Mouse (Mus musculus) hindbrain, embryonic 14.5 days (tissue): ENCODE results near the gene Myrf. TPM values are rescaled to one million over a fixed set of nuclear protein-coding genes. Genes with fewer than 3 reads are reported as not detected.

Experiments used
- ATAC-seq: fragments of 200-750 bp; cut with Nextera tagmentation; 2 replicates; pipeline ENCODE4 v1.8.0; 2017; ENCODE audit warnings: moderate number of reproducible peaks, mild to moderate bottlenecking, moderate TSS enrichment, moderate library complexity; ENCODE audit not compliant: low FRiP score
- DNase-seq: peaks from one replicate; pipeline ENCODE4 v3.0.0-alpha.2; 2015; ENCODE audit warnings: low spot score
- H3K27ac ChIP-seq: fragments of 300-500 bp; sonication (generic); 2 replicates; pipeline ENCODE4 v1.5.1; 2014; ENCODE audit warnings: mild to moderate bottlenecking, moderate library complexity
- H3K27me3 ChIP-seq: fragments of 300-500 bp; sonication (generic); 2 replicates; pipeline ENCODE4 v1.6.1; 2014; ENCODE audit warnings: mild to moderate bottlenecking, low read length, mixed read lengths; ENCODE audit not compliant: control insufficient read depth, insufficient read depth
- H3K36me3 ChIP-seq: fragments of 300-500 bp; sonication (generic); replicated peaks from 2 replicates; pipeline ENCODE4 v1.6.1; 2014; ENCODE audit not compliant: control insufficient read depth, insufficient read depth
- H3K4me1 ChIP-seq: fragments of 300-500 bp; sonication (generic); replicated peaks from 2 replicates; pipeline ENCODE4 v1.6.1; 2014; ENCODE audit warnings: antibody characterized with exemption, low read length, mixed read lengths; ENCODE audit not compliant: control insufficient read depth, insufficient read depth
- H3K4me2 ChIP-seq: fragments of 300-500 bp; sonication (generic); replicated peaks from 2 replicates; pipeline ENCODE4 v1.6.1; 2014; ENCODE audit warnings: mild to moderate bottlenecking, moderate library complexity
- H3K4me3 ChIP-seq: fragments of 300-500 bp; sonication (generic); replicated peaks from 2 replicates; pipeline ENCODE4 v1.5.1; 2014; ENCODE audit warnings: mild to moderate bottlenecking, low read length
- H3K9ac ChIP-seq: fragments of 300-500 bp; sonication (generic); 2 replicates; pipeline ENCODE4 v1.6.1; 2014
- H3K9me3 ChIP-seq: fragments of 300-500 bp; sonication (generic); 2 replicates; pipeline ENCODE4 v1.6.1; 2016; ENCODE audit warnings: low read length; ENCODE audit not compliant: control insufficient read depth
- WGBS: fragments of 180-500 bp; shearing (Covaris S2); extraction: QIAGEN DNeasy Blood & Tissue Kit; methylation state at CpG from one replicate; pipeline ENCODE4 v1.1.7; 2014; 5-methylcytosine and 5-hydroxymethylcytosine counted together
- polyA plus RNA-seq: library from polyadenylated mRNA; unstranded; fragments of >200 nt; fragmentation: Nextera tagmentation; extraction: Ambion mirVana; gene quantifications from 2 replicates; pipeline ENCODE4 v1.2.1, GENCODE M21; 2014

Myrf gene
- polyA plus RNA-seq, 1 experiment from 2014 or later, result 1.3 TPM

DNA sequence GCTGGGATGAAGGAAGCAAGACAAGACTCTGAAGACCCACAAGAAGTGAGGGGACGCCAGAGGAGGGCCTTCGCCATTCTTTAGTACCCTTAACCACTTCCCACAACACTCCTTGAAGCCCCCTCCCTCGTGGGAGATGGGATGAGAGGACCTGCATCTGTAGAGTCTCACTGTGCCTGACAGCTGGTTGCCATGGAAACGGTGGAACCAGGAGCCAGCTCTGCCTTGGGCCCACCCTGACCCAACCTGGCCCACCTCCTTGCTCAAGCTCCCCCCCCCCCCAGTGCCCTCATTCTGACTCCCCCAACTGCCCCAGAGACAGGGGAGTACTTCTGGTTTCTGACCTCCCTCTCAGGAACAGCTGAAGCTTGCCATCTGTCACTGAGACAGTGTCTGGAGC lies 19.0 kb downstream of the Myrf start:
- ATAC-seq, result no peak
- H3K36me3 ChIP-seq, result no peaks in the 10 kb centered on the region

GRCm38 (mm10) chr19:10219593-10219992 lies 21.0 kb downstream of the Myrf start:
- H3K9me3 ChIP-seq, result no peaks in the 10 kb centered on the region
- no peak overlapping the region for H3K4me2 ChIP-seq
- WGBS, result 81% methylated on average over 6 of the region's 6 CpGs
- no peak overlapping the region for H3K9ac ChIP-seq
- no peaks in the 10 kb centered on the region for H3K27me3 ChIP-seq
- ATAC-seq (no peak), DNase-seq (no peak)
- H3K36me3 ChIP-seq, result no peaks in the 10 kb centered on the region
- H3K27ac ChIP-seq, result no peak overlapping the region
- no peak overlapping the region for H3K4me3 ChIP-seq
- no peaks in the 10 kb centered on the region for H3K4me1 ChIP-seq

More for the DNA sequence above, 19.0 kb downstream of the Myrf start:
- no peak overlapping the region for H3K27ac ChIP-seq
- no peaks in the 10 kb centered on the region; the same call in 1 of the 2 replicates for H3K4me1 ChIP-seq
- no peak overlapping the region for H3K4me2 ChIP-seq
- H3K4me3 ChIP-seq, result no peak overlapping the region
- no peaks in the 10 kb centered on the region for H3K9me3 ChIP-seq
- H3K27me3 ChIP-seq, result no peaks in the 10 kb centered on the region
- no peak for DNase-seq
- 67% methylated on average over 4 of the region's 4 CpGs for WGBS
- H3K9ac ChIP-seq, result no peak overlapping the region

- DNase-seq (peak; percentile 50), ATAC-seq (no peak)
- no peak overlapping the region for H3K4me2 ChIP-seq
- no peak overlapping the region for H3K4me3 ChIP-seq
- no peaks in the 10 kb centered on the region for H3K36me3 ChIP-seq
- no peak overlapping the region for H3K9ac ChIP-seq
- H3K27me3 ChIP-seq, result no peaks in the 10 kb centered on the region
- WGBS, result 49% methylated on average over 3 of the region's 3 CpGs
- no peak overlapping the region for H3K27ac ChIP-seq
- no peaks in the 10 kb centered on the region for H3K4me1 ChIP-seq
- no peaks in the 10 kb centered on the region for H3K9me3 ChIP-seq
Measured at GRCm38 (mm10) chr19:10219108-10219507, 21.4 kb downstream of the Myrf start.

GRCm38 (mm10) chr19:10216101-10216500 lies 24.4 kb downstream of the Myrf start:
- Histone ChIP-seq H3K27ac (no peak overlapping the region), H3K4me2 (no peak overlapping the region), H3K9me3 (no peaks in the 10 kb centered on the region), H3K4me1 (no peaks in the 10 kb centered on the region), H3K4me3 (no peak overlapping the region), H3K27me3 (no peaks in the 10 kb centered on the region), H3K36me3 (peaks cover 12% of the 10 kb centered on the region), H3K9ac (no peak overlapping the region)
- WGBS, result 74% methylated on average over 8 of the region's 8 CpGs
- ATAC-seq (no peak), DNase-seq (no peak)

- DNase-seq (no peak), ATAC-seq (no peak)
- H3K4me3 ChIP-seq, result no peak overlapping the region
- 92% methylated on average over 10 of the region's 10 CpGs for WGBS
- no peaks in the 10 kb centered on the region for H3K27me3 ChIP-seq
- H3K4me1 ChIP-seq, result no peaks in the 10 kb centered on the region
- peaks cover 30% of the 10 kb centered on the region for H3K36me3 ChIP-seq
- H3K9me3 ChIP-seq, result no peaks in the 10 kb centered on the region
- H3K9ac ChIP-seq, result no peak overlapping the region
- no peak overlapping the region for H3K27ac ChIP-seq
- no peak overlapping the region for H3K4me2 ChIP-seq
Measured at GRCm38 (mm10) chr19:10213796-10214471, 26.6 kb downstream of the Myrf start.

DNA sequence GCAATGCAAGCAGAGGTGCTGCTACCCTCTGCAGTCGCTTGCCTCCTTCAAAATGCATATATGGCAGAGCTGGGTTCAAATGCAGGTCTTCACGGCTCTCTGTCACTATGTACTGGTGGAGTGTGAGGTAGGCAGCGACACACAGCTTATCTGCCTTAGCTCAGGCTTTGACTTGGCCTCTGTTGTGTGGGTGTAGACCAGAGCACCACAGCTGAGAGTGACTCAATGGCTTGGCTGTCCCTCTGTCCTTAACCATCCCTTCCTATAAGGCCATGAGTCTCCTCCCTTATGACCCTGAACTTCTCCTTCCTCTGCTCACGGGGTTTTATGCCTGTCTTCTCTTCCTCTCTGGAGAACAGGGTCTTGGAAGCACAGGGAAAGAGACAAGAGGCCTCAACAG lies 29.7 kb downstream of the Myrf start:
- no peak for ATAC-seq
- peaks cover 60% of the 10 kb centered on the region for H3K36me3 ChIP-seq
- H3K9me3 ChIP-seq, result no peaks in the 10 kb centered on the region
- no peaks in the 10 kb centered on the region for H3K27me3 ChIP-seq
- no peaks in the 10 kb centered on the region for H3K4me1 ChIP-seq
- H3K9ac ChIP-seq, result no peak overlapping the region
- H3K4me3 ChIP-seq, result no peak overlapping the region
- WGBS, result 86% methylated on average over 4 of the region's 4 CpGs
- no peak overlapping the region for H3K27ac ChIP-seq
- H3K4me2 ChIP-seq, result no peak overlapping the region
- no peak for DNase-seq

DNA sequence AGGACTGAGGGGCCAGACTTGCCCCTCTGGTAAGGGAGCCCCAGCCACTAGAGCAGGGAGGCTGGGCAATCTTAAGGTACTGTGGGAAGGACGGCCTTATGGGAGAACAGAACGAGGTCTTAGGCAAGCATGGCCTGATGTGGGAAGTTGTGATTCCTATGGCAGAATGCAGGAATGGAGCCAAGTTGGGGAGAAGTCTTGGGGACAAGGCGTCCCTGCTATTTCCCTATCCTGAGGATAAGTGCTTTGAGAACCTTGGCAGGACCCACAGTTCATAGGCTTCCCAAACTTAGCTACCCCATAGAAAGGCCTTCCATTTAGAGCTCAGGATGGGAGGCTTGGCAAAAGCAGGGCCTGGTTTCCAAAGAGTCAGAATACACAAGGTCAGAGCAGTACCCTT lies 31.7 kb downstream of the Myrf start:
- no peak for ATAC-seq
- Histone ChIP-seq H3K4me1 (peaks cover 7% of the 10 kb centered on the region), H3K4me3 (no peak overlapping the region), H3K9me3 (no peaks in the 10 kb centered on the region), H3K36me3 (peaks cover 62% of the 10 kb centered on the region), H3K9ac (no peak overlapping the region), H3K4me2 (no peak overlapping the region), H3K27ac (no peak overlapping the region), H3K27me3 (no peaks in the 10 kb centered on the region)
- WGBS, result 91% methylated on average over 3 of the region's 3 CpGs
- no peak for DNase-seq

DNA sequence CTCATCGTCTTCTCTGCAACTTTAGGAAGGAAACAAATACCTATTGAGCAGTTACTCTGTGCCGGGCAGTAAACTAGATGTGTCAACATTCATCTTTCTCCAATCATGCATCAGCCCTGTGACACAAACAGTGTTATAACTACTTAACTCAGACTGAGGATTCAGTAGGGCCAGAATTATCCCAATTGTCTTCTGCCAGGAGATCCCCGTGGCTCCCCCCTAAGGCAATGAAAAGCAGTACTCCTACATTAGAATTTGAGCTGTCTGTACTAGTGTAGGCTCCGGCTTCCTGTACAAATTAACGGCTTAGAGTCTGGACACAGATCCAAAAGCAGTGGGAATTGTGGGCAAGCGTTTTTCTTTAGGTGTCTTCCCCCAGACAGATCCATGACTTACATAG lies 35.5 kb downstream of the Myrf start:
- Histone ChIP-seq H3K4me1 (peaks cover 16% of the 10 kb centered on the region), H3K9ac (peak overlapping the region; percentile 82; the same call in 1 of the 2 replicates), H3K4me2 (peak overlapping the region; percentile 82), H3K27me3 (no peaks in the 10 kb centered on the region), H3K27ac (peak overlapping the region; percentile 84; the same call in 1 of the 2 replicates), H3K4me3 (peak overlapping the region; percentile 52), H3K36me3 (peaks cover 53% of the 10 kb centered on the region), H3K9me3 (no peaks in the 10 kb centered on the region)
- WGBS, result 75% methylated on average over 6 of the region's 6 CpGs
- ATAC-seq (no peak), DNase-seq (no peak)

- Histone ChIP-seq H3K27ac (peak overlapping the region; percentile 84), H3K36me3 (peaks cover 53% of the 10 kb centered on the region), H3K9me3 (no peaks in the 10 kb centered on the region), H3K4me3 (peak overlapping the region; percentile 52), H3K4me2 (peak overlapping the region; percentile 82), H3K4me1 (peaks cover 16% of the 10 kb centered on the region), H3K27me3 (no peaks in the 10 kb centered on the region), H3K9ac (peak overlapping the region; percentile 82)
- no peak for ATAC-seq
- DNase-seq, result peak; percentile 52
- WGBS, result 2% methylated on average over 5 of the region's 5 CpGs
Measured at GRCm38 (mm10) chr19:10204616-10205001, 35.9 kb downstream of the Myrf start.
